Mouse (Mus musculus): ENCODE measurements around the gene Aktip.

Gene Aktip

DNA sequence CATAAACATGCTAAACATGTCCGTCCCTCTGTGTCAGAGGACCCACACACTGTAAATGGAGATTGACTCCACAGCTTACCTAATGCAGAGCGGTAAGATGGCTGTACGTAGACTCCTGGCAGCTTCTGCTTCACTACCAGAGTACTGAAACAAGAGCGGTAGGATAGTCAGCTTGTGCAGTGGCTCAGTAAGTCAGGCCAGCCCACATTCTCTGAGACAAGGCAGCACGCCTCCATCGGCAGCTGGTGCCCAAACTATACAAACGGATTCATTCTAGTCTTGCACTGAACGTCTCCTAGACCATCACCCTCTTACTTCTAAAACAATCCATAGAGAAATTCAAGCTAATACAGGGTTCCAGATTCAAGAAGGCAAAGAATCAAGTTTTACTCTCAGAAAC lies 73.0 kb downstream of the Aktip start:
- no peak for DNase-seq (ENCODE audit: low spot score)

DNA sequence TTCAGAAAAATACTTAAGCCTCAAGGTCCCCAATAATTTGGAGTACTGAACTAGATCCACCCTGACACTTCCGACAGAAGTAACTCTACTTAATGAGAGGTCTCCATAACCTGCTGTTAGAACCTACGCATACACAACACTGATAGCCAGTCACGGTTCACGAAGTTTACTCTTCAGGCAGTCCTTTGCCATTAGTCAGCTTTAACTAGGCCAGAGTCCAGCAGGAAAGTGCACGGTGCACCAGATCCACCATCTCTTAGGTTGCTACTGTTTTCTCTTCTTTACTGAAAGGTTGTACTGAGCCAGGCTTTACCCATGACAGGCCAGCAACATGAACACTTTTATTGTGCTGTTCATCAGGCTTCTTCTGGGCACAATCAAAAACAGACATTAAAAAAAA lies 75.5 kb downstream of the Aktip start:
- no peak for DNase-seq (ENCODE audit: low spot score)

DNA sequence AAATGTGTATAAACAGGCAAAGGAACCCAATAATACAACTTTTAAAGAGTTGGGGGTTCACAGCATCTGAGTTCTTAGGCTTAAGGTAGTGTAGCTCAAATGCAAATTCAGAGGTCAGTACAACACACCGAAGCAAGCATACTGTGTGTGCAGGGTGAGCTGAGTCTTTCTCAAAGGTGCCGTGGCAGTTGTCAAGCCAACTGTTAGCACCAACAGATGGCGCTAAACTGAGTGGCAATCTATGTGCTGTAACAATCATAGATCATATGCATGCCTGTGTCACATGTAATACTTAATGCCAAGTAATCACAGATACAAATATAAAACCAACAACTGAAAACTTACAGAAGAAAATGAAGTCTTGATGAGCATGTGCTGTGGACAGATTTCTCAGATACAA lies 81.6 kb downstream of the Aktip start:
- no peak for DNase-seq (ENCODE audit: low spot score)

DNA sequence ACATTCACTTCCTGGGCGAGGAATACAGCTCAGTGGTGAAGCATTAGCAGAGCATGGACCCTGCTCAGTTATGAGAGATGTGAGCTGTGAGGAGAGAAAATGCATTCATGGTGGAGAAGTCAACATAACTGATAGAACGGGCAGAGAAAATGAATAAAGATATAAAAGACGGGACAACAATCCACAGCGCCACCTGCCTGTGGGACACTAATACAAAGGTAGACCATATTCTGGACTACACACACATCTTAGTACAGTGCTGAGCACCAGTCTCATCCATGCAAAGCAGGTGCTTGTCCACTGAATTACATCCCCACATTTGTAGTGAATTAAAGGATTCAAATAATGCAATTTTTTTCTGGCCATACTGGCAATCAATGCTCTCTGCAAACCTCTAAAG lies 82.2 kb downstream of the Aktip start:
- DNase-seq (ENCODE audit: low spot score), result no peak

DNA sequence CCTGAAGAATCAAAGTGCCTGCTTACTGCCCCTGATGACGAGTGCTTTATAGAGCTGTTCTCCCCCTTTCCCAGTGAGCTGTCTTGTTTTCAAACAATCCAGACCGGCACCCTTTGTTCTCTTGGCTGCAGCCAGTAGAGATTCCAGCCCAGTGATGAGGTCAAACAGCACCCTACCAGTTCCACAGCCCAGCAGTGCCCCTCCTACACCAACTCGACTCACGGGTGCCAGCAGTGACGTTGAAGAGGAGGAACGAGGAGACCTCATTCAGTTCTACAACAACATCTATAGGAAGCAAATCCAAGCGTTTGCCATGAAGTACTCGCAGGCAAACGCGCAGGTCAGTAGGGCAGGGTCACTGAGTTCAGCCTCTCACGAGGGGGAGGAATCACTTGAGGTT lies 84.9 kb downstream of the Aktip start:
- no peak for DNase-seq (ENCODE audit: low spot score)

DNA sequence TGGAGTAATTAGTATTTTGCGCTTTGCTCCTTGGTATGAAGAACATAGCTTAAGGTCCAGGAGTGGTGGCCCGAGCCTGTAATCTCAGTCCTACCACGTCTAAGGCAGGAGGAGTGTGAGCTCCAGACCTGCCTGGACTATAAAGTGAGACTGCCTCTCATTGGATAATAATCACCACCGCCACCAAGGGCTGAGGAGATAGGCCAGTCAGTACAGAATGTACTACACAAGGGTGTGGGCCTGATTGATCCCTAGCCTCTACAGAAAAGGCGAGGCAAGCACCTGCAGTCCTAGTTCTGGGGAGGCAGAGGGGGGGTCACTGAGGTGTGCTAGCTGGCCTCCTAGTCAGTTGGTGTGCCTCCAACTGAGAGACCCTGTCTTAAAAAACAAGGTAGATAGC lies 85.3 kb downstream of the Aktip start:
- DNase-seq (ENCODE audit: low spot score), result no peak

DNA sequence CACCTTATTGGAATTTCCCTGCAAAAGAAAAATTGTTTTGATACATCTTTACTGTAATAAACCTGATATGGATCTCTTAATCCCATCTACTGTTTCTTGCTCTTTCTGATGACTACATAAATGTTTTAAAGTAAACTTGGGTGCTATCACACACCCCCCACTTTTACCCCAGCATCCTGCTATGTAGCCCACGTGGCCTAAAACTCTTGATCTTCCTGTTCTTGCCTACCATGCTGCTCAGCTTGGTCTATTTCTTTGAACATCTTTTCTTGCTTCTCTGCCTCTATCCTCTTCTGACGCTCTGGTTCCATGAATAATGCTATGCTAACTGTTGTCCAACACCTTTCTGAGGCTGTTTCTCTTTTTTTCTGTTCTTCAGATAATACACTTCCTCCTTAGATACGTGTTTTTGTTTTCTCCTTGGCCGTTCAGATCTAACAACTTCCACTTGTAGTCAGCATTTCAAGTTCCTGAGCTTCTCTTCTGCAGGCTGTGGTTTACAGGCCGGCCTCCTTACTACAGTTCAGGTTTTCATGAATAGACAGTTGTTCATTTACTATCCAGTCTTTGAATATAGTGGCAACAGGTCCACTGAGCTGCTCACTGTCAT lies 87.8 kb downstream of the Aktip start:
- DNase-seq (ENCODE audit: low spot score), result no peak

DNA sequence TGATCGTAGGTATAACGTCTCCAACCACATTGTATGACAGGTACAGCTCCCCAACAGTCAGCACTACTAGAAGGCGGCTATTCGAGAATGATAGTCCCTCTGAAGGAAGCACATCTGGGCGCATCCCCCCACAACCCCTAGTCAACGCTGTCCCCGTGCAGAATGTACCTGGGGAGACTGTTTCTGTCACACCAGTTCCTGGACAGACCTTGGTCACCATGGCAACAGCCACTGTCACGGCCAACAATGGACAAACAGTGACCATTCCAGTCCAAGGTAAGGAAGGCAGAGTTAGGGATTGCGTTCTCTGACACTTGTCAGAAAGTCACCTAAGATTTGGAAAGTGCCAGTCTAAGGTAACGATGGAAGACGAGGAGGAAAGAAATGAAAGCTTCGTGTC lies 93.5 kb downstream of the Aktip start:
- no peak for DNase-seq (ENCODE audit: low spot score)

DNA sequence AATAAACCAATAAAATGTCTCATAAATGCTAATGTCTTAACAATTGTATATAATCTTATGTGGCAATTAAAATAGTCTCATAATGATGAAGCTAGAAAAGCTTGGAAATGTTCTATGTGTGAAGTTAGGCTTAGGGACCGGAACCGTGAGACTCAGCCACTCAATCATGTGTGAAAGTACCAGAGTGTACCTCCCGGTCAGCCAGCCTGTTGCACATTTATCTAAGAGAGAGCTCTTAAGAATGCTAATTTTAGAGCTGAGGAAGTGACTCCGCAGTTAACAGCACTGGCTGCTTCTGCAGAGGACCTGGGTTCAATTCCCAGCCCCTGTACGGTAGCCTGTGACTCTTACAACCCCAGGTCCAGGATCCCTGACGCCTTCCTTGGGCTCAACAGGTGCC lies 101.7 kb downstream of the Aktip start:
- no peak for DNase-seq (ENCODE audit: low spot score)

DNA sequence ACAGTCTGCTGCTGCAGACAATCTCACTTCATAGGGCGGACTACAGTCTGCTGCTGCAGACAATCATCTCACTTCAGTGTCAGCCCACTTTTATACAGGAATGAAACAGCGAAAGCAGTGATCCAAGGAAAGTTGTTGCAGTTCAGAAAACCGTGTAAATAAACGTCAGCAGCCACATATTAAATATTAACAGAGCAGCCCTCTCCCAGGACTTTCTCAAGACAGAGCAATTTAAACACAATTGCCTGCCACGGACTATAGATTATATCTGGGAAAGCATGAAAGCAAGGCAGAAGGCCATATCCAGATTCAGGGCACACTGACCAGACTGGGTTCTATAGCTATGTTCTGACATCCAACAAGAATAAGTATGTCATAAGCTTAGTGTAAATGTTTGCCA lies 105.6 kb downstream of the Aktip start:
- no peak for DNase-seq (ENCODE audit: low spot score)

DNA sequence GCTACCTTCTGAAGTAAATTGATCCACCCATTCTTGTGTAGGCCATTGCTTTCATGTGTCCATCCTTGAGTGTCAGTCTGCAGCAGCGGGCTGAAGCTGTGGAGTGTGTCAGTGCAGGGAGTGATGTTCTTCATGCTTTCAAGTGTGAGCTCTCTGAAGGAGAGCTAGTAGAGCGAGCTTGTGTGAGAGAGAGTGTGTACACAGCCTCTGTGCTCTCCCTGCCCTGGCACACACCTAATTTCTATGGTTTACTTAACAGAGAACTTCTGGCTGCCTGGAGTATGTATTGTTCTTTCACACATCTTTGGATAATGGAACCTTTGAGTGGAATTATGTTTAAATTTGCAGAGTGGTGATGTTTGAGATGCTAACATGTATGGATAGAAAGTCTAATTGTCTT lies 110.2 kb downstream of the Aktip start:
- no peak for DNase-seq (ENCODE audit: low spot score)

DNA sequence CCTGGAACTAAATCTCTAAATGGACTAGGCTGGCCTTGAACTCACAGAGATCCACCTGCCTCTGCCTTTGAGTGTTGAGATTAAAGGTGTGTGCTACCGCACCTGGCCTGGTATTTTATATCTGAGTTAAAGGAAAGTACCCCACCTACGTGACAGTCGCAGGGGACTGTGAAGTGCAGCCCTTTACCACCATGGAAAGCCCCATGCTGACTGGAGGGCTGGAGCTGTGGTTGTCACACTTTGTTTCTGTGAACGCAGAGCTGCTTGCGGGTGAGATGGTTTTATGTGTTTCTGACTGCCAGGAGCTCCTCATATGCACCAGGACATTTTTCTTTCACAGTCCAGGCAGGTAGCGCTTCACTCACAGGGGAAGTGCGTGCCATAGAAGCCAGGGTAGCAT lies 111.3 kb downstream of the Aktip start:
- DNase-seq (ENCODE audit: low spot score), result no peak

DNA sequence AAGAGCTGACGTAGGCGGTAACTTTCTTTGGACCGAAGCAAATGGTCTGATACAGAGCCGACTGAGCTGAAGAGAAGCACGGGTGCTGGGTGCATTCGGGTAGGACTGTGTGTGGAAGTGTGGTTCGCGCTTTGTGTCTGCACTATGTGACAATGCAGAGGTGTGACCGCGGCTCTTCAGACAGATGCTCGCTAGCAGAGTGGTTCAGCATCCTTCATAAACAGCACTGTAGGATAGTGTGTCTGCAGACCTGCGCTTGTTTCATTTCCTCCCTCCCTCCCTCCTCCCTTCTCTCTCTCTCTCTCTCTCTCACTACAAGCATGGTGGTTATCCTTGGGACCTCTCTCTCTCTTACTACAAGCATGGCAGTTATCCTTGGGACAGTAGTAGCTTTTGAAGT lies 117.3 kb downstream of the Aktip start:
- no peak for DNase-seq (ENCODE audit: low spot score)

DNA sequence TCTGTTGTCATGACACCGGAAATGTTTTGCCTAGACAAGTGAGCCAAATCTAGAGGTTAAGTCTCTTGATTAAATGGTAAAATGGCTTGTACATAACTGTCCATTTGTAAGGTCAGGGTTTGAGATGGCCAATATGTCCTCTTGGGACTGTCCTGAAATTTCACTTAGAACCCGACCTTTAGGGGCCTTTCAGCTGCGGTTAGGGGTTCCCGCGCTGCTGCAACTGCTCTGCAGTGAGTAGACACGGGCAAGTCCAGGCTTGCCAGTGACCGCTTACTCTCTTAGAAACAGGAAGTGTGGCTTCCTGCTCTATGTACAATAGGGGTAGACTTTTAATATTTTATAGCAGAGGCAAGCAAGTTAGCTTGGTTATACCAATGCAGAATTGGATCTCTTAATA lies 117.9 kb downstream of the Aktip start:
- peak; percentile 37 for DNase-seq (ENCODE audit: low spot score)

DNA sequence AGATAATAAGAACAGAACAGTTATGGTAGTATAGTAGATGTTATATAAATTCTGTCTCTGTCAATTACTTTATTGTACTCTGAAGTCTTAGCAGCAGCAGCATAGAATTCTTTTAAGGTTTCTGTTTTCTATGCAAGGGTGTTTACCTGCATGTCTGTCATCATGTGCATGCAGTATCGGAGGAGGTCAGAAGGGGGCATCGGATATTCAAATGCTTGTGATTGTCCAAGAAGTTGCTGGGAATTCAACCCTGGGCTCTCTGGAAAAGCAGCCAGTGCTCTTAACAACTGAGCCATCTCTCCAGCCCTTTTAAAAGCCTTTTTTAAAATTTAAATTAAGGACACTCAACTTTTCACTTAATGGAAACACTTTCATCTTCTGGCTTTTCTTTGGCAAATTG lies 120.1 kb downstream of the Aktip start:
- no peak for DNase-seq (ENCODE audit: low spot score)

DNA sequence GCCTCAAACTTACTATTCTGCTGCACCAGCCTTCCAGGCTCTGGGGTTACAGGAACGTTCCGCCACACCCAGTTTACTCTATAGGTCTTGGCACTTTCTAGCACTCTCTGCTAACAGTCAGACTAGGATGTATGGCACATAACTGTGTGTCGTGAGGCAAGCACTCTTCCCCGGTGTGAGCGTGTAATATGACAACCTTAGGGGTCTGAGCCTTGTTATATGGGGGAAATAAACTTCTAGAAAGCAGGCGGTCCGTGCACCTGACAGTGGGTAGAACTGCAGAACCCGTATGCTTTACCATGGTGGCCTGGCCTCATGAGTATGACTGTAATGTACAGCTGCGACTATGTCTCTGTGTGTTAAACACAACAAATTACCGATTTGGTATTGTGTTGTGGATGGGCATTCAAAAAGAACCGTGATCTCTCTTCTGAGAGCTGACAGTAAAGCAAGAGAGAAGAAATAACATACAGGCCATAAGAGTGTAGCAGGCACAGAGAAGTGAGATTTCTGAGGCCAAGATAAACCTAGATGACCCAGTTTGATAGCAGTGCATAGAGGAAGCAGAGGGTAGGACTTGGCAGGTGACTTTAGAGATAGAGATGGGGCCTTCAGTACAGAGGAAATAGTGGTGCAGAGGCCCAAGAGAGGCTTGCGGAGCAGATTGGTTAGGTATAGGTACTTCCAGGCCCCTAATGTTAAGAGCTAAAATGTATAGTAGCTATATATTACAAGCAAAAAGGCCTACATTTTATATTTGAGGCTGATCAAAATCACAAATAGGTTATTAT lies 122.5 kb downstream of the Aktip start:
- DNase-seq (ENCODE audit: low spot score), result no peak

DNA sequence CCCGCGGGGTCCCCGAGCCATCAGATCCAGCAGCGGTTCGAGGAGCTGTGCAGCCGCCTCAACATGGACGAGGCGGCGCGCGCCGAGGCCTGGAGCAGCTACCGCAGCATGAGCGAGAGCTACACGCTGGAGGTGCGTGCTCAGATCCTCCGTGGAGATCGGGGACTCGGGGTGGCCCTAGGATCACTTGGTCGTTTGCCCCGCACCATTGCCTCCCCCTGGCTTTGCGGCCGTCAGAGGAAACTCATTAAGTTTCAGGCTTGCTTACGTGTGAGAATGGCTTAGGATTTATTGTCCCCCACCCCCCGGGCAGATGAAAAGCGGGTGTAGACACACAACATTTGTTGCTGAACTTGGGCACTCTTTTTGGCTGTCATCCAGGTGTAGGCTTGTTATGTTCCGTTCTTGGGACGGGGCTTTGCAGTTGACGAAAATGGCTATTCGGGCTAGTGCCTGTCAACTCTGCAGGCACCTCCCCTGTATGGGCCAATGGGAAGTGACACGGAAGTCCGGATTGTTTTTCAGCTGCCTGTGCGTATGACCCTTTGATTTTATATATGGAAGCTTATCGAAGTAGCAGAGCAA lies 129.4 kb downstream of the Aktip start:
- DNase-seq (ENCODE audit: low spot score), result peak; percentile 81

DNA sequence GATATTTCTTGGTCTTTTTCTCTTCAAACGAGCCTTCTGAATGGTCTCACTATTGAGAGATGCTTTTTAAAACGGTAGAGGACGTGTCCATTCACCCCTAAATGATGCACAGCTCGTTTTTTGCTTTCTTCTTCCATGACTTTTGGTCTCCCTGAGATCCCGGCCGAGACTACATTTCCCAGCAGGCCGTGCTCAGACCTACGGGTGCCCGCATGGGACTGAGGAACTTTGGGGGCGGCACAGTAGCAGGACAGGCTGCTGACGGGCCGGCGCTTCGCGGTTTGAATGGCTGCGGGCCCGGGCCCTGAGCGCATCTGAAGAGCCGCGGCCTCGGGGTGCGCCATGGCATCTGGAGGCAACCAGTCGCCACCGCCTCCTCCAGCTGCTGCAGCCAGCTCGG lies 129.9 kb downstream of the Aktip start, which contains the start of gene Rbl2:
TSS of gene Rbl2 (plus strand) at position 224 of the 400 bp plus-strand sequence.
- DNase-seq (ENCODE audit: low spot score), result peak; percentile 94

DNA sequence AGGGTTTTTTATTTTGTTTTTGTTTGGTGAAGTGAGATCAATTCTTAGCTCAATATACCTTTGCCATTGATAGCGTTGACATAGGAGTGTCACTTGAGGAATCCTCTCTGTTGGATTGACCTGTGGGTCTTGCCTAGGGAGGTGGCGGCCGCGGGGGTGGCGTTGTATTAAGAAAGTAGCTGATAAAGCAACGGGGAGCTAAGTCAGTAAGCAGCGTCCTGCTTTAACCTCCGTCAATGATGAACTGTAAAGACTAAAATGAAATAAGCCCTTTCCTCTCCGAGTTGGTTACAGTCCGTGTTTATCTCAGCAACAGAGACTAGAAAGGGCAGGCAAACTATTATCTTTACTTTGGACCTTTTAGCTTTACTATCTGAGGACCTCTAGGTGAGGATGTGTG lies 130.4 kb downstream of the Aktip start:
- no peak for DNase-seq (ENCODE audit: low spot score)

DNA sequence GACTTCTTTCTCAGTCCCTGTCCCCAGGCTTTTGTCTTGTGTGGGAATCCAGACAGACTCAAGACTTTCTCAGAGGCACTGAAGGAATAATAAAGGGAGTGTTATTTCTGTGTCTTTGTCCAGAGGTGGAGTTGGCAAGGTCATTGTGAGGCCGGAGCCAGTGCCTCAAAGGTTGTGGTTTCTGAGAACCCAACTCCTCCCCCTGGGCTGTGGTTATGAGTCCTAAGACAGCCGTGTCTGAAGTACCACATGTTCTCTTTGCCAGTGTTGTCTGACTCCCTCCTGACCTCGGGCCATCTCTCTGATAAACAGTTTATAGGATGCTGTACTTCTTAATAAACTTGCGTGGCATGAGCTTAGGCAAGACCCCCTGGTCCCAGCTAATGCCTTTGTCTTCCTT lies 134.6 kb downstream of the Aktip start:
- no peak for DNase-seq (ENCODE audit: low spot score)
